Mouse (Mus musculus) MEL (cell line): ENCODE data around the gene Pip5k1c. TPM values are rescaled to one million over a fixed set of nuclear protein-coding genes. Genes with fewer than 3 reads are reported as not detected.

Experiments used
- DNase-seq: peaks from one replicate; pipeline ENCODE4 v3.0.0; 2011; ENCODE audit warnings: low read depth, low spot score
- H3K27ac ChIP-seq: 2 replicates; pipeline ENCODE4 v1.5.1; 2012; ENCODE audit warnings: low read depth, mild to moderate bottlenecking, control low read depth, low read length, moderate library complexity; ENCODE audit not compliant: control insufficient read depth
- H3K27me3 ChIP-seq, 2 experiments: fragments of 150-350 bp in 1 of 2; sonication (generic) in 1 of 2; 2 replicates each; pipeline ENCODE4 v1.6.1; 2012; ENCODE audit warnings: low read length in 2 of 2, mild to moderate bottlenecking in 2 of 2, improper control_type of control experiment in 1 of 2, moderate library complexity in 1 of 2; ENCODE audit not compliant: insufficient read depth in 2 of 2, control insufficient read depth in 1 of 2
- H3K36me3 ChIP-seq, 2 experiments: 2 replicates each; pipeline ENCODE4 v1.6.1; 2012 to 2014; ENCODE audit warnings: low read length in 2 of 2, improper control_type of control experiment in 1 of 2, inconsistent platforms in 1 of 2, mild to moderate bottlenecking in 1 of 2; ENCODE audit not compliant: insufficient read depth in 2 of 2, control insufficient read depth in 1 of 2
- H3K4me1 ChIP-seq, 2 experiments: fragments of 150-350 bp in 1 of 2; sonication (generic) in 1 of 2; 2 replicates each; pipeline ENCODE4 v1.6.1; 2012; ENCODE audit warnings: low read length in 2 of 2, improper control_type of control experiment in 1 of 2, mild to moderate bottlenecking in 1 of 2; ENCODE audit not compliant: insufficient read depth in 2 of 2, control insufficient read depth in 1 of 2
- H3K4me3 ChIP-seq, 2 experiments: fragments of 150-350 bp in 1 of 2; sonication (generic) in 1 of 2; 2 replicates each; pipeline ENCODE4 v1.5.1; 2012; ENCODE audit warnings: low read depth in 2 of 2, low read length in 2 of 2, mild to moderate bottlenecking in 2 of 2, moderate library complexity in 2 of 2, control low read depth in 1 of 2, improper control_type of control experiment in 1 of 2; ENCODE audit not compliant: control insufficient read depth in 1 of 2, insufficient read depth in 1 of 2
- H3K79me2 ChIP-seq: 2 replicates; pipeline ENCODE4 v1.6.1; 2012; ENCODE audit warnings: mild to moderate bottlenecking, low read length, moderate library complexity; ENCODE audit not compliant: control insufficient read depth, poor library complexity, insufficient read depth
- H3K9ac ChIP-seq: 2 replicates; pipeline ENCODE4 v1.6.1; 2012; ENCODE audit warnings: low read depth, mild to moderate bottlenecking, control low read depth, low read length, moderate library complexity; ENCODE audit not compliant: control insufficient read depth, poor library complexity, severe bottlenecking
- H3K9me3 ChIP-seq: fragments of 150-350 bp; sonication (generic); replicated peaks from 2 replicates; pipeline ENCODE4 v1.6.1; 2012; ENCODE audit warnings: mild to moderate bottlenecking, low read length, improper control_type of control experiment, moderate library complexity; ENCODE audit not compliant: insufficient read depth
- CHD2 ChIP-seq: IDR thresholded peaks from 2 replicates; pipeline ENCODE4 v1.6.1; 2011; ENCODE audit warnings: low read length, improper control_type of control experiment
- CTCF ChIP-seq, 3 experiments: IDR thresholded peaks in 2 of 3; conservative IDR thresholded peaks in 1 of 3; 2 replicates each; pipeline ENCODE4 v1.5.1; 2011 to 2012; ENCODE audit warnings: low read length in 3 of 3, low read depth in 2 of 3, mild to moderate bottlenecking in 2 of 3, improper control_type of control experiment in 1 of 3, inconsistent platforms in 1 of 3, mixed read lengths in 1 of 3, moderate library complexity in 1 of 3; ENCODE audit not compliant: control insufficient read depth in 1 of 3, insufficient read depth in 1 of 3, poor library complexity in 1 of 3, severe bottlenecking in 1 of 3
- E2F4 ChIP-seq: IDR thresholded peaks from 2 replicates; pipeline ENCODE4 v1.6.1; 2011; ENCODE audit warnings: low read depth, low read length, improper control_type of control experiment, borderline replicate concordance
- ELF1 ChIP-seq: IDR thresholded peaks from 2 replicates; pipeline ENCODE4 v1.6.1; 2014; ENCODE audit warnings: low read depth, mild to moderate bottlenecking, inconsistent platforms, low read length, improper control_type of control experiment, moderate library complexity
- EP300 ChIP-seq, 2 experiments: IDR thresholded peaks; 2 replicates each; pipeline ENCODE4 v1.6.1; 2011; ENCODE audit warnings: improper control_type of control experiment in 2 of 2, low read length in 2 of 2, low read depth in 1 of 2, mild to moderate bottlenecking in 1 of 2
- ETS1 ChIP-seq: IDR thresholded peaks from 2 replicates; pipeline ENCODE4 v1.6.1; 2012; ENCODE audit warnings: low read depth, mild to moderate bottlenecking, inconsistent platforms, low read length, improper control_type of control experiment, moderate library complexity
- GABPA ChIP-seq: IDR thresholded peaks from 2 replicates; pipeline ENCODE4 v1.6.1; 2012; ENCODE audit warnings: low read depth, mild to moderate bottlenecking, inconsistent platforms, low read length, improper control_type of control experiment, moderate library complexity
- HCFC1 ChIP-seq: IDR thresholded peaks from 2 replicates; pipeline ENCODE4 v1.6.1; 2012; ENCODE audit warnings: low read depth, mild to moderate bottlenecking, inconsistent platforms, low read length, improper control_type of control experiment, moderate library complexity
- JUND ChIP-seq: IDR thresholded peaks from 2 replicates; pipeline ENCODE4 v1.6.1; 2011; ENCODE audit warnings: low read depth, mild to moderate bottlenecking, improper control_type of control experiment, low read length
- MAX ChIP-seq: IDR thresholded peaks from 2 replicates; pipeline ENCODE4 v1.6.1; 2011; ENCODE audit warnings: low read length, improper control_type of control experiment
- MAZ ChIP-seq: IDR thresholded peaks from 2 replicates; pipeline ENCODE4 v1.6.1; 2012; ENCODE audit warnings: low read depth, mild to moderate bottlenecking, inconsistent platforms, low read length, improper control_type of control experiment
- MYB ChIP-seq: IDR thresholded peaks from 2 replicates; pipeline ENCODE4 v1.6.1; 2011; ENCODE audit warnings: mild to moderate bottlenecking, low read depth, low read length, improper control_type of control experiment
- MYC ChIP-seq: IDR thresholded peaks from 2 replicates; pipeline ENCODE4 v1.6.1; 2011; ENCODE audit warnings: low read depth, mild to moderate bottlenecking, low read length, improper control_type of control experiment, moderate library complexity
- NELFE ChIP-seq: IDR thresholded peaks from 2 replicates; pipeline ENCODE4 v1.6.1; 2011; ENCODE audit warnings: low read depth, low read length, improper control_type of control experiment
- POLR2A ChIP-seq, 2 experiments: IDR thresholded peaks; 2 replicates each; pipeline ENCODE4 v1.6.1; 2011 to 2012; ENCODE audit warnings: low read length in 2 of 2, mild to moderate bottlenecking in 2 of 2, control low read depth in 1 of 2, improper control_type of control experiment in 1 of 2, low read depth in 1 of 2, moderate library complexity in 1 of 2; ENCODE audit not compliant: control insufficient read depth in 1 of 2, insufficient read depth in 1 of 2, poor library complexity in 1 of 2
- POLR2AphosphoS2 ChIP-seq: IDR thresholded peaks from 2 replicates; pipeline ENCODE4 v1.6.1; 2011; ENCODE audit warnings: low read length, improper control_type of control experiment
- POLR2AphosphoS5 ChIP-seq: IDR thresholded peaks from 2 replicates; pipeline ENCODE4 v1.6.1; 2012; ENCODE audit warnings: low read depth, borderline replicate concordance, mild to moderate bottlenecking, inconsistent platforms, low read length, moderate library complexity, mixed read lengths
- SIN3A ChIP-seq: IDR thresholded peaks from 2 replicates; pipeline ENCODE4 v1.6.1; 2012; ENCODE audit warnings: low read length, improper control_type of control experiment, inconsistent platforms
- SMC3 ChIP-seq: IDR thresholded peaks from 2 replicates; pipeline ENCODE4 v1.6.1; 2011; ENCODE audit warnings: low read depth, low read length, improper control_type of control experiment
- TBP ChIP-seq: IDR thresholded peaks from 2 replicates; pipeline ENCODE4 v1.8.0; 2011; ENCODE audit warnings: low read depth, low read length, improper control_type of control experiment
- TCF12 ChIP-seq: IDR thresholded peaks from 2 replicates; pipeline ENCODE4 v1.6.1; 2014; ENCODE audit warnings: low read depth, mild to moderate bottlenecking, inconsistent platforms, low read length, improper control_type of control experiment, moderate library complexity
- UBTF ChIP-seq: IDR thresholded peaks from 2 replicates; pipeline ENCODE4 v1.6.1; 2012; ENCODE audit warnings: low read depth, mild to moderate bottlenecking, inconsistent platforms, low read length, improper control_type of control experiment, moderate library complexity, borderline replicate concordance; ENCODE audit not compliant: insufficient read depth
- USF1 ChIP-seq: IDR thresholded peaks from 2 replicates; pipeline ENCODE4 v1.6.1; 2014; ENCODE audit warnings: low read depth, mild to moderate bottlenecking, inconsistent platforms, low read length, improper control_type of control experiment, moderate library complexity
- ZC3H11A ChIP-seq: IDR thresholded peaks from 2 replicates; pipeline ENCODE4 v1.6.1; 2012; ENCODE audit warnings: low read depth, mild to moderate bottlenecking, inconsistent platforms, low read length, improper control_type of control experiment
- ZKSCAN1 ChIP-seq: IDR thresholded peaks from 2 replicates; pipeline ENCODE4 v1.6.1; 2012; ENCODE audit warnings: low read depth, mild to moderate bottlenecking, inconsistent platforms, low read length, improper control_type of control experiment, moderate library complexity
- ZMIZ1 ChIP-seq: IDR thresholded peaks from 2 replicates; pipeline ENCODE4 v1.6.1; 2012; ENCODE audit warnings: low read depth, mild to moderate bottlenecking, inconsistent platforms, low read length, improper control_type of control experiment, moderate library complexity
- ZNF384 ChIP-seq: IDR thresholded peaks from 2 replicates; pipeline ENCODE4 v1.6.1; 2012; ENCODE audit warnings: low read depth, mild to moderate bottlenecking, inconsistent platforms, low read length, improper control_type of control experiment
- polyA plus RNA-seq, 2 experiments: library from polyadenylated mRNA; stranded (reverse) in 1 of 2; unstranded in 1 of 2; fragments of >175 nt in 1 of 2; fragments of >200 nt in 1 of 2; gene quantifications; 2 replicates each; pipeline versions ENCODE4 v1.2.1 to v1.2.4; 2012; ENCODE audit warnings: low replicate concordance in 2 of 2, low read depth in 1 of 2; ENCODE audit not compliant: insufficient read length in 2 of 2, insufficient read depth in 1 of 2, missing spikeins in 1 of 2
- total RNA-seq: library from RNA; depleted of rRNA; stranded (reverse); fragments of 300-350 nt; gene quantifications from 2 replicates; pipeline ENCODE4 v1.2.3, GENCODE M21; 2012

Gene Pip5k1c
- total and polyA plus RNA-seq, 3 experiments: 14.4 to 40.5 TPM; not detected in 1

DNA sequence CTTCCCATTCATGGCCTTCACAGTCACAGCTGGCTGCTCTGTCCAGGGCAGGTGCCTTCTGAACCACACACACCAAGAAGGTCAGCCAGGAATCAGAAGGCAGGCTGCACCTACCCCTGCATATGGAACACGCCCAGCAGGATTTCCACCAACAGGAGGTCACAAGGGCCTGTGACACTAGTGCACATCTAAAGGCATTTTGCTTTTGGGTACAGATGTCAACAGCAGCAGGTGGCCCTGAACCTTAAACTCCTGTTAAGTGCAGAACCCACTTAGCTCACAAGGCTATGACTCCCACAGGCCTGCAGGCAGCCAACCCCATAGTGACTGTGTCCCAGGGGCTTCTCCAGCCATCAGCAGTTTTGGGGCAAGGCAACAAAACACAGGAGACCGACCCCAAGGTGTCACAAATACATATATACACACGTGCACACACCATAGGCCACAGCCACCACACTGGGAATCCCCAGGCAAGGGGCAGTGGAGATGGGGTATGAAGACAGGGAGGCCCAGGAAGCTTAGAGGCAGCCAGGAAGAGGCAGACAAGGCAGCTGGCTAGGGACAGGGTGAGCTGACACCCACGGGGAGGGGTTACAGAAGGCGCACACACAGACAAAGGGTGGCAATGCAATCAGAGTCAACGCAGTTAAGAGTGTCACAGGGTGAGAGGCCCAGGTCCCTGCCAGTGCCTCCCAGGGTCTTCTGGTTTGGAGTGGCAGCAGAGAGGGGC lies 73.9 kb downstream of the Pip5k1c start:
- H3K4me1 ChIP-seq: peaks cover 0 to 5% of the 10 kb centered on the region in 2 experiments; a peak in 1 of 4 replicates

DNA sequence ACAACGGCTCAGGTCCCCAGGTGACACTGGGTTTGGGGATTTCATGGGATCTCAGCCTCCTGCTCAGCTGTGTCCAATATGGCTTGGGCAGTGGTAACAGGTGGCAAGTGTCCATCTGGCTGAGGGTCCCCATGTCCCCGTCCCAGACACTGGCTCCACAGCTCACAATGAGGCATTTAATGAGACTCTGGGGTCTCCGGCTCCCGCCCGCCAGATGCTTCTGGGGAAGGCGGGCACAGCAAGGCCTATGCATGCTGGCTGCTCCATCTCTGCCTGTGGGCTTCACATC lies 74.4 kb downstream of the Pip5k1c start:
- H3K4me1 ChIP-seq: peaks cover 0 to 5% of the 10 kb centered on the region in 2 experiments; a peak in 1 of 4 replicates
- DNase-seq: no peak
- H3K9me3 ChIP-seq: no peaks in the 10 kb centered on the region
- H3K79me2 ChIP-seq: no peaks in the 10 kb centered on the region
- no peak overlapping the region for H3K27ac ChIP-seq
- 0 out of 4 replicates have a peak, but pooled peaks cover 0 to 3% of the 10 kb centered on the region in 2 experiments for H3K36me3 ChIP-seq
- no peak overlapping the region for H3K9ac ChIP-seq
- TF ChIP-seq SIN3A (no peak), E2F4 (no peak), TCF12 (no peak), ZKSCAN1 (no peak), MAZ (no peak), JUND (no peak), MAX (no peak), ZNF384 (no peak), GABPA (no peak), TBP (no peak), MYC (no peak), HCFC1 (no peak), EP300 (IDR thresholded peaks at IDR 0.05; ENCODE audit: low read depth in 1 of 2, low read length in 2 of 2) (no peak), CTCF (IDR thresholded peaks at IDR 0.05 in 2 of 3, conservative IDR thresholded peaks at IDR 0.05 in 1 of 3; ENCODE audit: control insufficient read depth in 1 of 3, insufficient read depth in 1 of 3, low read depth in 2 of 3, low read length in 3 of 3, poor library complexity in 1 of 3, severe bottlenecking in 1 of 3) (no peak), POLR2AphosphoS5 (no peak; the same call in 1 of the 2 replicates), CHD2 (no peak), ETS1 (no peak), NELFE (no peak), USF1 (no peak)
- H3K27me3 ChIP-seq: no peaks in the 10 kb centered on the region
- H3K4me3 ChIP-seq: no peak overlapping the region

More for the DNA sequence above, 73.9 kb downstream of the Pip5k1c start:
- Histone ChIP-seq H3K27ac (no peak overlapping the region), H3K4me3 (no peak overlapping the region), H3K9ac (no peak overlapping the region), H3K79me2 (no peaks in the 10 kb centered on the region), H3K9me3 (no peaks in the 10 kb centered on the region), H3K27me3 (no peaks in the 10 kb centered on the region), H3K36me3 (0 out of 4 replicates have a peak, but pooled peaks cover 0 to 3% of the 10 kb centered on the region in 2 experiments)
- TF ChIP-seq MYB (no peak), ZC3H11A (no peak), POLR2A (IDR thresholded peaks at IDR 0.05; ENCODE audit: control insufficient read depth in 1 of 2, insufficient read depth in 1 of 2, low read depth in 1 of 2, low read length in 2 of 2, poor library complexity in 1 of 2) (peak; percentile 9 to 19; a peak in 1 of 4 replicates), POLR2AphosphoS5 (peak; percentile 85; the same call in 1 of the 2 replicates), ZMIZ1 (peak; percentile 31; the same call in 1 of the 2 replicates), POLR2AphosphoS2 (peak; percentile 69), CHD2 (peak; percentile 5; the same call in 1 of the 2 replicates), HCFC1 (no peak), ELF1 (no peak), SMC3 (peak; percentile 8), UBTF (no peak)
- peak; percentile 53 for DNase-seq
